Mouse (Mus musculus) adipocyte (in vitro differentiated cells): ENCODE results near the gene Hist1h2bq.

Experiments
- DNase-seq: peaks from one replicate; pipeline ENCODE4 v3.0.0-alpha.2; 2016; ENCODE audit warnings: low spot score

The Hist1h2bq gene

GRCm38 (mm10) chr13:21787760-21788593 lies 22.0 kb downstream of the Hist1h2bq start:
- DNase-seq: no peak

GRCm38 (mm10) chr13:21786899-21787629 lies 22.9 kb downstream of the Hist1h2bq start, which contains the start of the genes Hist1h2an and Hist1h2bp:
Hist1h2an (minus strand) TSS chr13:21787218.
Hist1h2bp (plus strand) TSS chr13:21787461.
- peak; percentile 98 for DNase-seq

- DNase-seq: no peak
These were observed 23.7 kb downstream of the Hist1h2bq start for GRCm38 (mm10) chr13:21786189-21786898.

GRCm38 (mm10) chr13:21784311-21784710 lies 25.7 kb downstream of the Hist1h2bq start:
- DNase-seq: no peak

GRCm38 (mm10) chr13:21783734-21784161 lies 26.2 kb downstream of the Hist1h2bq start:
- peak; percentile 54 for DNase-seq

- DNase-seq: peak; percentile 86
These were observed 26.8 kb downstream of the Hist1h2bq start, which contains the start of gene Hist1h3i for GRCm38 (mm10) chr13:21783255-21783617. Hist1h3i (minus strand) TSS chr13:21783370.

GRCm38 (mm10) chr13:21782361-21783254 lies 27.4 kb downstream of the Hist1h2bq start:
- peak; percentile 41 for DNase-seq

- no peak for DNase-seq
These were observed 28.4 kb downstream of the Hist1h2bq start for GRCm38 (mm10) chr13:21781639-21782038.

- DNase-seq: no peak
These were observed 28.9 kb downstream of the Hist1h2bq start for GRCm38 (mm10) chr13:21781021-21781555.

GRCm38 (mm10) chr13:21779767-21780731 lies 29.9 kb downstream of the Hist1h2bq start, which contains the start of gene Hist1h1b:
Hist1h1b (minus strand) TSS chr13:21780625.
- peak; percentile 70 for DNase-seq

GRCm38 (mm10) chr13:21778814-21779766 lies 30.9 kb downstream of the Hist1h2bq start:
- DNase-seq: peak; percentile 88
